Mouse (Mus musculus) liver, embryonic 16.5 days (tissue): ENCODE measurements around the gene Rmnd5b. TPM values are rescaled to one million over a fixed set of nuclear protein-coding genes. Genes with fewer than 3 reads are reported as not detected.

ENCODE experiments used
- ATAC-seq: fragments of 200-750 bp; cut with Nextera tagmentation; 2 replicates; pipeline ENCODE4 v1.8.0; 2017; ENCODE audit warnings: low read depth, mild to moderate bottlenecking, moderate number of reproducible peaks, moderate library complexity
- H3K27ac ChIP-seq: fragments of 300-500 bp; sonication (generic); 2 replicates; pipeline ENCODE4 v1.5.1; 2014; ENCODE audit warnings: mild to moderate bottlenecking, low read length
- H3K27me3 ChIP-seq: fragments of 300-500 bp; sonication (generic); 2 replicates; pipeline ENCODE4 v1.6.1; 2014; ENCODE audit warnings: low read depth, low read length, mixed read lengths; ENCODE audit not compliant: control insufficient read depth, insufficient read depth
- H3K36me3 ChIP-seq: fragments of 300-500 bp; sonication (generic); 2 replicates; pipeline ENCODE4 v1.6.1; 2014; ENCODE audit warnings: mild to moderate bottlenecking; ENCODE audit not compliant: control insufficient read depth, insufficient read depth
- H3K4me1 ChIP-seq: fragments of 300-500 bp; sonication (generic); 2 replicates; pipeline ENCODE4 v1.6.1; 2014; ENCODE audit warnings: low read depth, low read length, mixed read lengths; ENCODE audit not compliant: control insufficient read depth
- H3K4me2 ChIP-seq: fragments of 300-500 bp; sonication (generic); 2 replicates; pipeline ENCODE4 v1.6.1; 2014; ENCODE audit warnings: low read depth, low read length, mixed read lengths
- H3K4me3 ChIP-seq: fragments of 300-500 bp; sonication (generic); 2 replicates; pipeline ENCODE4 v1.5.1; 2014; ENCODE audit warnings: low read depth, mild to moderate bottlenecking, low read length
- H3K9ac ChIP-seq: fragments of 300-500 bp; sonication (generic); 2 replicates; pipeline ENCODE4 v1.6.1; 2014; ENCODE audit warnings: low read depth, low read length
- H3K9me3 ChIP-seq: fragments of 300-500 bp; sonication (generic); replicated peaks from 2 replicates; pipeline ENCODE4 v1.6.1; 2016; ENCODE audit warnings: low read length; ENCODE audit not compliant: control insufficient read depth
- WGBS: fragments of 180-500 bp; shearing (Covaris S2); extraction: QIAGEN DNeasy Blood & Tissue Kit; methylation state at CpG from one replicate; pipeline ENCODE4 v1.1.7; 2014; ENCODE audit not compliant: insufficient replicate concordance; 5-methylcytosine and 5-hydroxymethylcytosine counted together
- polyA plus RNA-seq: library from polyadenylated mRNA; unstranded; fragments of >200 nt; fragmentation: Nextera tagmentation; extraction: Ambion mirVana; gene quantifications from 2 replicates; pipeline ENCODE4 v1.2.1, GENCODE M21; 2015

Gene Rmnd5b
- polyA plus RNA-seq, 1 experiment from 2014 or later, result 17.7 TPM

DNA sequence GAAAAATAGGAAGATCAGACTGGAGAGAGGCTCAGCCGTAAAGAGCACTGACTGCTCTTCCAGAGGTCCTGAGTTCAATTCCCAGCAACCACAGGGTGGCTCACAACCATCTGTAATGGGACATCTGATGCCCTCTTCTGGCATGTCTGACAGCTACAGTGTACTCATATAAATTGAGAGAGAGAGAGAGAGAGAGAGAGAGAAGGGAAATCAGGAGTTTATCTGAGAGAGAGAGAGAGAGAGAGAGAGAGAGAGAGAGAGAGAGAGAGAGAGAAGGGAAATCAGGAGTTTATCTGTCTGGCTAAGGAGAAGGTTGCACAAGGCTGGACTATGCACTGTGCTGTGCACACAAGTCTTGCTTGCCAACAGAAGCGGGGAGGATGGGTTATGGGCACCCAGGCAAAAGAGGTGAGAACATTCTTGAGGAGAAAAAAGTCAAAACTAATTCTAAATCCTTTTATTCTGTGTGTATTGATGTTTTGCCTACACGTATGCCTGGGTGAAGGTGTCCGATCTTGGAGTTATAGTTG, 17.3 kb upstream of the Rmnd5b start:
- H3K36me3 ChIP-seq, result no peaks in the 10 kb centered on the region
- ATAC-seq, result peak; percentile 46; the same call in 1 of the 2 replicates

DNA sequence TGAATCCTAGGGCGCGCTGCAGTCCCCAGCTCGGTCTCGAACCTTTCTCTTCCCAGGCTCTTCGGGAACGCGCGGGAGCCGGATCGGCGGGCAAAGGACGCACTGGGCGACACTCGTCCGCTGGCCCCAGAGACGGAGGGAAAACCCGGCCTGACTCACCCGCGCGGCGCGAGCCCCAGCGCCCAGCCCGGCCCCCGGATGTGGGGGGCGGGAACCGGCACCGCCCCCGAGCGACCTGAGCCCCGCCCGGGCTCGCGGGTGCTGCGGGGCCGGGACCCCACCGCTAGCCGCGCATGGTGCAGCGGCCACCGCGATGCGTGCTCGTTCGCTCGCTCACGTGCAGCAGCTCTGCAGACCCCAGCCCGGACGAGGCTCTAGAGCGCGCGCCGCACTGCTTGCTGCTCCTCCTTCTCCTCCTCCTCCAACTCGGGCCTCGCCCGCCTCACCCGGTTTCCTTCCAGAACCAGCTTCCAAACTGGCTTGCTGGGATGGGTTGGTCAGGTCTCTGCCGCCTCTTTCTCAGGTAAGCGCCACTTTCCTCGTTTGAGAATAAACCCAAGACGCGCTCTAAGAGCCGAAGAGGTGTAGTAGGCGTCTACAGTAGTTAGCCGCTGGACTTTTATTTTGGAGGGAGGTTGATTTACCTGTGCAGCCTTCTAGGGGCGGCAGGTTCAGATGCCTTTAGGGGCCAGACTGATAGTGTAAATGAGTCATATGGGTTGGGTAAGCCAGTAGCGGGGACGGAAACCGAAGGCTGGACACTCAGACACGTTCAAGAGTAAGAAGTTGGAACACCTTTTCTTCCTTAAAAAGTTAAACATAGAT, 15.2 kb upstream of the Rmnd5b start, which contains the start of the genes N4bp3 and D930048N14Rik:
Gene N4bp3 (minus strand): TSS at position 152 of the 825 bp plus-strand sequence.
Gene D930048N14Rik (plus strand): TSS at position 264 of the 825 bp plus-strand sequence.
- Histone ChIP-seq H3K4me2 (peak within 1 kb of the TSS; percentile 76), H3K27ac (no peak within 1 kb of the TSS), H3K4me1 (peaks cover 11% of the 10 kb centered on the region), H3K9me3 (no peaks in the 10 kb centered on the region), H3K9ac (peak within 1 kb of the TSS; percentile 62), H3K27me3 (peaks cover 33% of the 10 kb centered on the region), H3K36me3 (no peaks in the 10 kb centered on the region), H3K4me3 (peak within 1 kb of the TSS; percentile 64)
- 1% methylated on average over 69 of the region's 70 CpGs for WGBS
- peak; percentile 73 for ATAC-seq

More for the DNA sequence above, 17.3 kb upstream of the Rmnd5b start:
- no peaks in the 10 kb centered on the region for H3K9me3 ChIP-seq
- H3K4me2 ChIP-seq, result no peak overlapping the region
- H3K9ac ChIP-seq, result no peak overlapping the region
- peaks cover 11% of the 10 kb centered on the region for H3K4me1 ChIP-seq
- H3K4me3 ChIP-seq, result no peak overlapping the region
- H3K27me3 ChIP-seq, result peaks cover 33% of the 10 kb centered on the region
- 63% methylated on average over 4 of the region's 4 CpGs for WGBS
- H3K27ac ChIP-seq, result no peak overlapping the region

DNA sequence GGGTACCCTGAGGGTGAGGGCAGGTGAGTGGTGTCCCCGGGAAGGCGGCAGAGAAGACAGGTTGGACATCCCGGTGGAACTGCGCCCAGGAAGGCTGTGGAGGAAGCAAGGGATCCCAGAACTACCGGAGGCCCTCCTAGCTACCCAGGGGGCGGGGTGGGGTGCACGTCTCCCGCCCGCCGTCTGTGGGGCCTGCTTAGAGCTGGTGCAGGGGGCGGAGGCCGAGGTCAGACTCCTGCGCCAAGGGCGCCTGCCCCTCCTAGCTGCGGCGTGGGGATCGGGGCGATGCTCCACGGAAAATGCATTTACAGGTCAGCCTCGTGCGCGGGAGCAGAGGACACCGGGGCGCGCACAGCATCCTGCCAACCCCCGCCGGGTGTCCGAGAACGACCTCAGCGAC, 14.6 kb upstream of the Rmnd5b start:
- peak overlapping the region; percentile 76 for H3K4me2 ChIP-seq
- peak overlapping the region; percentile 64 for H3K4me3 ChIP-seq
- no peaks in the 10 kb centered on the region for H3K9me3 ChIP-seq
- no peak overlapping the region for H3K27ac ChIP-seq
- peaks cover 11% of the 10 kb centered on the region for H3K4me1 ChIP-seq
- ATAC-seq, result 0 out of 2 replicates have a peak, but pooled peaks have one; percentile 19
- H3K9ac ChIP-seq, result peak overlapping the region; percentile 62
- no peaks in the 10 kb centered on the region for H3K36me3 ChIP-seq
- H3K27me3 ChIP-seq, result peaks cover 33% of the 10 kb centered on the region
- 3% methylated on average over 23 of the region's 30 CpGs for WGBS

DNA sequence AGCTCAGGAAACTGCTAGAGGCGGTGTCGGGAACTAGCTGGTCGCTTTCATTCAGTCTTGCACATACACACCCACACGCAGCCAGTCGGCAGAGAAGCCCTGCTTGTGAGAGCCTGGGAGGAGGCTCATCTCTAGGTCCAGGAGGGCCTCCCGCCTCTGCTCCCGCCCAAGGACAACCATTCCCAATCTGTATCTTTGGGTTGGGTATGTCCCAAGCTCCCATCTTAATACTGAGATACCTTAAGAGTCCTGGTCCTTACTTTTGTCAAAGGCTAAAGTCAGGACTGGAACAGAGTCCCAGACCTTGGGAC, 14.1 kb upstream of the Rmnd5b start:
- H3K27me3 ChIP-seq, result peaks cover 33% of the 10 kb centered on the region
- H3K4me1 ChIP-seq, result peaks cover 11% of the 10 kb centered on the region
- H3K4me3 ChIP-seq, result peak overlapping the region; percentile 64
- H3K4me2 ChIP-seq, result peak overlapping the region; percentile 76
- H3K9ac ChIP-seq, result peak overlapping the region; percentile 62; the same call in 1 of the 2 replicates
- no peaks in the 10 kb centered on the region for H3K9me3 ChIP-seq
- no peaks in the 10 kb centered on the region for H3K36me3 ChIP-seq
- 1% methylated on average over 7 of the region's 7 CpGs for WGBS
- H3K27ac ChIP-seq, result no peak overlapping the region
- ATAC-seq, result no peak

DNA sequence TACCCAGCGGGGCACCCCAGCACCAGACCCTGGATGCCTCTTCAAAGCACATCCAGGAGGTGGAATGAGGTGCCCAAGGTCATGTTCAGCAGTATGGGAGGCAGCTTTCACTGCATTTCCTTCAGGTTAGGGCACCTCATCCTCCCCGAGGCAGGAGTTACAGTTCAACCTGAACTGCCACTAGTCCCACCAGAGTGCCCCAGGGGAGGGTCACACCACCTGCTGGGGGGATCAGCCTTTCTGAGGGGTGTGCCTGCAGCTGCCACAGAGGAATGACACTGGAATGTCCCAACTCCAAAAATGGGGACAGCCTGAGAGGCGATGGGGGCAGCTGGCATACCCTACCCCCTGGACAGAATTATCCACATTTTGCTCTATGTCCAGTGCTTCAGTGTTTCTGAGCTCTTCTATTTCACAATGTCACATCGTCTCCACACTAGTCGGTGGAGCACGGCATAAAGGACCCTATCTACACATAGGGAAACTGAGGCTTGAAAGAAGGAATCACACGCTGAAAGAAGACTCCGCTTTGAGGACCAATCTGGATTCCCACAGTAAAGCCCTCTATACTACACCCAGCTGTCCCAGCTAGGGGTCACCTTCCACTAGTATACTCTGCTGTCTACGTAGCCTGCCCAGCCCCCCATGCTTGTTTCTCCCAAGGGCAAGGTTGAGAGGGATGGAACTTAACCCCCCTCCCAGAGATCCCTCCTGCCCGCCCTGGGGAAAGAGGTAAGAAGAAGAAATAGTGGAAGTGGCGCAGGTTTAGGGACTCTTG, 13.6 kb upstream of the Rmnd5b start:
- Histone ChIP-seq H3K36me3 (no peaks in the 10 kb centered on the region), H3K4me2 (peak overlapping the region; percentile 76), H3K4me1 (peaks cover 11% of the 10 kb centered on the region), H3K27ac (no peak overlapping the region), H3K27me3 (peaks cover 33% of the 10 kb centered on the region), H3K9ac (peak overlapping the region; percentile 15; the same call in 1 of the 2 replicates), H3K4me3 (peak overlapping the region; percentile 64), H3K9me3 (no peaks in the 10 kb centered on the region)
- no peak for ATAC-seq
- WGBS, result 26% methylated on average over 11 of the region's 11 CpGs

DNA sequence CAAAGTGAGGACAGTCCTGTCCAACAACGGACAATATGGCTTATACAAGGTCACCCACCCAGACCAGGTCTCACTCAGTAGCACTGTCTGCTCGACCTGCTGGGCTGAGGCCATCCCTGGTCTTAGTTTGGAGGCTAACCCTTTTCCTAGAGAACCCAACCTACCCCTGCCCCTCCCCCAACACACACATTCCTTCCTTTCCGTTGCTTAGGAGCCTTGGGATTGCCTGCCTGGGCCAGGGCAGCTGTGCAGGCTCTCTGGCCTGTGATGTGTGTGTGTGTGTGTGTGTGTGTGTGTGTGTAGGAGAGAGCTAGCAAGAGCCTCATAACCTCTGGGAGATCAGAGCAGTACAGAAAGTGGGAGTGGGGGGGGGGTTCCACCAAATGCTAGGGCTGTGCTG, 12.9 kb upstream of the Rmnd5b start:
- Histone ChIP-seq H3K27ac (no peak overlapping the region), H3K4me3 (no peak overlapping the region)

DNA sequence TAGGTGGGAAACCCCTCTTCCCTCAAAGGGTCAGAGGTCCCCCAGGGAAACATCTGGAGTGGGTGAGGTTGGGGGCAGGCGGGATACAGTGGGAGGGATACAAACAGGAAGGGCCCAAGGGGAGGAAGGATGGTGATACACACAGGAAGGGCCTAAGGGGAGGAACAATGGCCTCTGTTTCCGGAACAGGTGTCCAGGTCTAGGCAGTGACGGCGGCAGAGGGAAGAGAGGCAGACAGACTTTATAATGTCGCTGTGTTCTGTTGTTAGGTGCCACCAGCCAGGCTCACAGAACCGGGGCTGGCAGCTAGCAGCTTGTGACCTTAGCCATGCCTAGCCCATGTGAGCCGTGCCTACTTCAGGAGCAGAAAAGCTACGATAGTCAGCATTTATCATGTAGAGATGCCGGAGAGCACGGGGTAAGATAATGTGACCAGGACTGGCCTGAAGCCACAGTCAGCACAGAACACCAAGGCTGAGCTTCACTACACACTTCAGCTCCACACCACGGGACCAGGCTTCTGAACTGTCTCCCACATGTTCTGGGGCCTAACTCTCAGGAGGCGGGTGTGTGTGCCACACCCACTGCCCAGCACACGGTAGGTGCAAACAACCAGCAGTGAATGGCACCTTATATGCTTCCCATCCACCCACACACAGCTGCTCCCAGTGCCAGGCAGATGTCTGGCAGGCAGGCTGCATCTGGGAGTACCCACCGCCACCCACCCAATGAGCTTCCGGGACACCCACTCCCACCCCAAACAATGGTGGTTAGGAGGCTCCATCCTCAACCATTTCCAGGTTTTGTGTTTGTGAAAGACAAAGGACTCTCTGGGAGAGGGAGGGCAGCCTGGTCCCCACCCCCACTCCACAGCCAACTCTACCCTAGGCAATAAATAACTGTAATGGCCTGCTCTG, 11.3 kb upstream of the Rmnd5b start:
- H3K9ac ChIP-seq, result no peak overlapping the region
- no peak overlapping the region for H3K4me3 ChIP-seq
- 31% methylated on average over 15 of the region's 15 CpGs for WGBS
- peaks cover 34% of the 10 kb centered on the region for H3K27me3 ChIP-seq
- no peaks in the 10 kb centered on the region for H3K36me3 ChIP-seq
- H3K9me3 ChIP-seq, result no peaks in the 10 kb centered on the region
- peaks cover 11% of the 10 kb centered on the region for H3K4me1 ChIP-seq
- no peak for ATAC-seq
- H3K4me2 ChIP-seq, result no peak overlapping the region
- no peak overlapping the region; the same call in 1 of the 2 replicates for H3K27ac ChIP-seq

More for the DNA sequence above, 12.9 kb upstream of the Rmnd5b start:
- no peak for ATAC-seq
- Histone ChIP-seq H3K36me3 (no peaks in the 10 kb centered on the region), H3K9me3 (no peaks in the 10 kb centered on the region), H3K4me1 (peaks cover 11% of the 10 kb centered on the region), H3K4me2 (no peak overlapping the region), H3K27me3 (peaks cover 36% of the 10 kb centered on the region), H3K9ac (no peak overlapping the region)
- 51% methylated on average over 3 of the region's 3 CpGs for WGBS

DNA sequence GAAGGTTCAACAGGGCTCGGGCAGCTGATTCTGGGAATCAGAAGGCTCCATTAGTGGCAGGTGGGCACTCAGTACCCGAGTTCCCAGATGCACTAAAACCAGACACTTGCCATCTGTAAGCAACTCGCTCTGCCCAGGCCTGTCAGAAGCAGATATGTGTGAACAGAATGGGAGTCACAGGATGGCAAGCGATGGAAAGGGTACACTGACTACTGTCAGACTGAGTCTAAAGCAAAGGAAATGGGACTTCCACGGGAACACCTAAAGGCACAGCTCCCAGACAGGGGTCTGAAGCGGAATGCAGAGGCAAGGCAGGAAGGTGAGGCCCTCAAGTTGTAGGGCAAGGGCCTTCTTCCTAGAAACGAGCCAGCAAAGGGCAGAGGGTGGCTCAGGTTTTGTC, 10.5 kb upstream of the Rmnd5b start:
- no peak overlapping the region for H3K4me2 ChIP-seq
- 63% methylated on average over 7 of the region's 7 CpGs for WGBS
- H3K4me3 ChIP-seq, result no peak overlapping the region
- no peaks in the 10 kb centered on the region for H3K9me3 ChIP-seq
- H3K27ac ChIP-seq, result no peak overlapping the region
- no peaks in the 10 kb centered on the region for H3K36me3 ChIP-seq
- peaks cover 11% of the 10 kb centered on the region for H3K4me1 ChIP-seq
- peaks cover 27% of the 10 kb centered on the region for H3K27me3 ChIP-seq
- no peak for ATAC-seq
- H3K9ac ChIP-seq, result no peak overlapping the region
